Mouse (Mus musculus): Measurements from ENCODE around the gene Atraid. TPM values are rescaled to one million over a fixed set of nuclear protein-coding genes. Genes with fewer than 3 reads are reported as not detected.

Atraid gene
- total and polyA plus RNA-seq, 3 experiments: 37.2 to 58.0 TPM; not detected in 1

DNA sequence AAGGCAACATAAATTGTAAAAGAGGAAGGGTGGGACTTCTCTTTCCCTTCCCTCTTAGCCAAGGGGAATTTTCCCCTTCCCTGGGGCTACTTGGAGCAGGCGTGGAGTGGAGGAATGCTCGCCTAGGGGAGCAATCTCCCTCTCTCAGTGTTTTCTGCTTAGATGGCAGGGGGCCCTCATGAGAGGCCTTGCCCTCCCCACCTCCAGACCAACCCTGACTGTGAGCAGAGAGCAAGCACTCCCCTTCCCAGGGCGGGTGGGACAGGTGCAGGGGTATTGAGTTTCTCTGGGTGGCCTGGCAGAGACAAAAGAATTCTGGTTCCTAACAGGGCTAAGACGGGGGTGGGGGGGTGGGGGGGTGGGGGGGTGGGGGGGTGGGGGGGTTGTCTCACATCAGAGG lies 24.9 kb upstream of the Atraid start:
- no peak overlapping the region for H3K9ac ChIP-seq (ENCODE audit: control insufficient read depth, low read depth, low read length, poor library complexity, severe bottlenecking)
- H3K4me1 ChIP-seq (ENCODE audit: control insufficient read depth in 1 of 2, insufficient read depth in 2 of 2, low read length in 2 of 2): no peaks in the 10 kb centered on the region
- no peaks in the 10 kb centered on the region for H3K9me3 ChIP-seq (replicated peaks; ENCODE audit: insufficient read depth, low read length)
- no peaks in the 10 kb centered on the region for H3K36me3 ChIP-seq (ENCODE audit: control insufficient read depth in 1 of 2, insufficient read depth in 2 of 2, low read length in 2 of 2)
- H3K4me3 ChIP-seq (ENCODE audit: control insufficient read depth in 1 of 2, insufficient read depth in 1 of 2, low read depth in 2 of 2, low read length in 2 of 2): no peak overlapping the region
- H3K27me3 ChIP-seq (ENCODE audit: control insufficient read depth in 1 of 2, insufficient read depth in 2 of 2, low read length in 2 of 2): peaks cover 6 to 11% of the 10 kb centered on the region in 2 experiments; a peak in 3 of 4 replicates
- no peak for DNase-seq (ENCODE audit: low read depth, low spot score)
- no peaks in the 10 kb centered on the region for H3K79me2 ChIP-seq (ENCODE audit: control insufficient read depth, insufficient read depth, low read length, poor library complexity)
- no peak overlapping the region for H3K27ac ChIP-seq (ENCODE audit: control insufficient read depth, low read depth, low read length)
- TF ChIP-seq POLR2A (IDR thresholded peaks at IDR 0.05; ENCODE audit: control insufficient read depth in 1 of 2, insufficient read depth in 1 of 2, low read depth in 1 of 2, low read length in 2 of 2, poor library complexity in 1 of 2) (no peak), ELF1 (IDR thresholded peaks at IDR 0.05; ENCODE audit: low read depth, low read length) (no peak), MAFK (IDR thresholded peaks at IDR 0.05; ENCODE audit: borderline replicate concordance, low read depth, low read length) (no peak), MAZ (IDR thresholded peaks at IDR 0.05; ENCODE audit: low read depth, low read length) (no peak), GABPA (IDR thresholded peaks at IDR 0.05; ENCODE audit: low read depth, low read length) (no peak), NRF1 (IDR thresholded peaks at IDR 0.05; ENCODE audit: insufficient read depth, low read depth, low read length, poor library complexity, severe bottlenecking) (no peak), MYB (IDR thresholded peaks at IDR 0.05; ENCODE audit: low read depth, low read length) (no peak), ZKSCAN1 (IDR thresholded peaks at IDR 0.05; ENCODE audit: low read depth, low read length) (no peak), CHD1 (IDR thresholded peaks at IDR 0.05; ENCODE audit: low read depth, low read length) (no peak), MAX (IDR thresholded peaks at IDR 0.05; ENCODE audit: low read length) (no peak), RCOR1 (IDR thresholded peaks at IDR 0.05; ENCODE audit: low read depth, low read length) (no peak), POLR2AphosphoS5 (IDR thresholded peaks at IDR 0.05; ENCODE audit: borderline replicate concordance, low read depth, low read length) (no peak), GATA1 (IDR thresholded peaks at IDR 0.05; ENCODE audit: low read depth, low read length) (no peak), SMC3 (IDR thresholded peaks at IDR 0.05; ENCODE audit: low read depth, low read length) (no peak), RAD21 (IDR thresholded peaks at IDR 0.05; ENCODE audit: low read depth, low read length) (no peak), MYC (IDR thresholded peaks at IDR 0.05; ENCODE audit: low read depth, low read length) (no peak), TBP (IDR thresholded peaks at IDR 0.05; ENCODE audit: low read depth, low read length) (no peak), ZC3H11A (IDR thresholded peaks at IDR 0.05; ENCODE audit: low read depth, low read length) (no peak), JUND (IDR thresholded peaks at IDR 0.05; ENCODE audit: low read depth, low read length) (no peak)

DNA sequence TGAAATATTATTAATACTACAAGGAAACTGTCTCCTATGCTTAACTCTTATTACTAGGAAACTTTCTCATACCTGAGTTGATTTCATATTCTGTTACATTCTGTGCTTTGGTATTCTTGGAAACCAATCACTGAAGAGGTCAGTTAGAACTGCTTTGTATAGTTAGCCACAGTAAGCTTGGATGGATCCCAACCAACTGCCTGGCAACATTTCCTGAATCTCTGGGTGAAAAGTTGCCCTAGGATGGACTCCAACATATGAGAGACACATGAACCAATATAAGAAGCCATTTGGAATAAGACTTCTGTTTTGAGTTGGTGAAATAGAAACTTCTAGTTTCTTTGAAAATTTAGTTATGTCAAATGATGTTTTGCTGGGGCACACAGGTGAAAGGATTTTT lies 23.5 kb upstream of the Atraid start:
- no peaks in the 10 kb centered on the region for H3K4me1 ChIP-seq (ENCODE audit: control insufficient read depth in 1 of 2, insufficient read depth in 2 of 2, low read length in 2 of 2)
- H3K4me3 ChIP-seq (ENCODE audit: control insufficient read depth in 1 of 2, insufficient read depth in 1 of 2, low read depth in 2 of 2, low read length in 2 of 2): no peak overlapping the region
- no peak overlapping the region for H3K27ac ChIP-seq (ENCODE audit: control insufficient read depth, low read depth, low read length)
- H3K27me3 ChIP-seq (ENCODE audit: control insufficient read depth in 1 of 2, insufficient read depth in 2 of 2, low read length in 2 of 2): peaks cover 7 to 15% of the 10 kb centered on the region in 2 experiments
- no peaks in the 10 kb centered on the region for H3K79me2 ChIP-seq (ENCODE audit: control insufficient read depth, insufficient read depth, low read length, poor library complexity)
- DNase-seq (ENCODE audit: low read depth, low spot score): no peak
- H3K9ac ChIP-seq (ENCODE audit: control insufficient read depth, low read depth, low read length, poor library complexity, severe bottlenecking): no peak overlapping the region
- no peaks in the 10 kb centered on the region for H3K36me3 ChIP-seq (ENCODE audit: control insufficient read depth in 1 of 2, insufficient read depth in 2 of 2, low read length in 2 of 2)
- TF ChIP-seq USF2 (IDR thresholded peaks at IDR 0.05; ENCODE audit: borderline replicate concordance in 1 of 2, insufficient read depth in 1 of 2, low read depth in 1 of 2, low read length in 2 of 2): no peak
- TF ChIP-seq ELF1 (IDR thresholded peaks at IDR 0.05; ENCODE audit: low read depth, low read length): no peak
- no peak for TF ChIP-seq RCOR1 (IDR thresholded peaks at IDR 0.05; ENCODE audit: low read depth, low read length)
- no peak for TF ChIP-seq MAX (IDR thresholded peaks at IDR 0.05; ENCODE audit: low read length)
- TF ChIP-seq E2F4 (IDR thresholded peaks at IDR 0.05; ENCODE audit: borderline replicate concordance, low read depth, low read length): no peak
- no peak for TF ChIP-seq BHLHE40 (IDR thresholded peaks at IDR 0.05; ENCODE audit: borderline replicate concordance, low read depth, low read length)
- TF ChIP-seq ZC3H11A (IDR thresholded peaks at IDR 0.05; ENCODE audit: low read depth, low read length): no peak
- no peak for TF ChIP-seq ZMIZ1 (IDR thresholded peaks at IDR 0.05; ENCODE audit: low read depth, low read length)
- TF ChIP-seq MXI1 (IDR thresholded peaks at IDR 0.05; ENCODE audit: low read depth, low read length): no peak
- no peak for TF ChIP-seq JUND (IDR thresholded peaks at IDR 0.05; ENCODE audit: low read depth, low read length)
- no peak for TF ChIP-seq RAD21 (IDR thresholded peaks at IDR 0.05; ENCODE audit: low read depth, low read length)
- TF ChIP-seq MAZ (IDR thresholded peaks at IDR 0.05; ENCODE audit: low read depth, low read length): no peak
- no peaks in the 10 kb centered on the region for H3K9me3 ChIP-seq (replicated peaks; ENCODE audit: insufficient read depth, low read length)

Data from MEL (cell line).